Mouse (Mus musculus) intestine, postnatal 0 days (tissue): Measurements from ENCODE around the gene Brk1. TPM values are rescaled to one million over a fixed set of nuclear protein-coding genes. Genes with fewer than 3 reads are reported as not detected.
A peak's percentile ranks its signal among the peaks of the same experiment; 100 is the strongest.

Experiments used
- ATAC-seq: fragments of 200-750 bp; cut with Nextera tagmentation; 2 replicates; pipeline ENCODE4 v1.8.0; 2017; ENCODE audit warnings: mild to moderate bottlenecking, moderate TSS enrichment, moderate library complexity
- H3K27ac ChIP-seq: fragments of 300-500 bp; sonication (generic); 2 replicates; pipeline ENCODE4 v1.5.1; 2014; ENCODE audit warnings: mild to moderate bottlenecking, low read depth, low read length, moderate library complexity
- H3K27me3 ChIP-seq: fragments of 300-500 bp; sonication (generic); replicated peaks from 2 replicates; pipeline ENCODE4 v1.6.1; 2014; ENCODE audit warnings: low read length, mixed read lengths; ENCODE audit not compliant: control insufficient read depth, insufficient read depth
- H3K36me3 ChIP-seq: fragments of 300-500 bp; sonication (generic); 2 replicates; pipeline ENCODE4 v1.6.1; 2014; ENCODE audit warnings: mild to moderate bottlenecking, moderate library complexity; ENCODE audit not compliant: control insufficient read depth, insufficient read depth
- H3K4me1 ChIP-seq: fragments of 300-500 bp; sonication (generic); replicated peaks from 2 replicates; pipeline ENCODE4 v1.6.1; 2014; ENCODE audit warnings: antibody characterized with exemption, low read length, mixed read lengths; ENCODE audit not compliant: control insufficient read depth, insufficient read depth
- H3K4me2 ChIP-seq: fragments of 300-500 bp; sonication (generic); replicated peaks from 2 replicates; pipeline ENCODE4 v1.6.1; 2014; ENCODE audit warnings: low read depth, mild to moderate bottlenecking, moderate library complexity
- H3K4me3 ChIP-seq: fragments of 300-500 bp; sonication (generic); 2 replicates; pipeline ENCODE4 v1.5.1; 2014; ENCODE audit warnings: low read depth, low read length
- H3K9ac ChIP-seq: fragments of 300-500 bp; sonication (generic); 2 replicates; pipeline ENCODE4 v1.6.1; 2014; ENCODE audit warnings: mild to moderate bottlenecking, low read depth, low read length
- H3K9me3 ChIP-seq: fragments of 300-500 bp; sonication (generic); 2 replicates; pipeline ENCODE4 v1.6.1; 2016; ENCODE audit warnings: mixed run types; ENCODE audit not compliant: control insufficient read depth
- CTCF ChIP-seq: sonication (generic); IDR thresholded peaks from 2 replicates; pipeline ENCODE4 v1.5.1; 2016; ENCODE audit warnings: low read depth, mild to moderate bottlenecking, control low read depth, antibody characterized with exemption, moderate library complexity
- WGBS: fragments of 180-500 bp; shearing (Covaris S2); extraction: QIAGEN DNeasy Blood & Tissue Kit; methylation state at CpG from one replicate; pipeline ENCODE4 v1.1.7; 2014; 5-methylcytosine and 5-hydroxymethylcytosine counted together
- polyA plus RNA-seq: library from polyadenylated mRNA; unstranded; fragments of >200 nt; fragmentation: Nextera tagmentation; extraction: Ambion mirVana; gene quantifications from 2 replicates; pipeline ENCODE4 v1.2.1, GENCODE M21; 2015

Brk1 gene
- polyA plus RNA-seq, 1 experiment from 2014 or later, result 187 TPM

GRCm38 (mm10) chr6:113660492-113661352 lies 56.1 kb downstream of the Brk1 start:
- H3K27me3 ChIP-seq, result no peaks in the 10 kb centered on the region
- H3K9ac ChIP-seq, result no peak overlapping the region
- H3K9me3 ChIP-seq, result no peaks in the 10 kb centered on the region
- no peak overlapping the region for H3K4me3 ChIP-seq
- H3K27ac ChIP-seq, result peak overlapping the region; percentile 50; the same call in 1 of the 2 replicates
- peaks cover 19% of the 10 kb centered on the region; the same call in 1 of the 2 replicates for H3K4me1 ChIP-seq
- WGBS, result 57% methylated on average over 14 of the region's 14 CpGs
- H3K4me2 ChIP-seq, result no peak overlapping the region
- peaks cover 7% of the 10 kb centered on the region; the same call in 1 of the 2 replicates for H3K36me3 ChIP-seq
- no peak for TF ChIP-seq CTCF
- no peak for ATAC-seq

- Histone ChIP-seq H3K27me3 (no peaks in the 10 kb centered on the region), H3K9me3 (no peaks in the 10 kb centered on the region), H3K4me1 (peaks cover 19% of the 10 kb centered on the region; the same call in 1 of the 2 replicates), H3K27ac (peak overlapping the region; percentile 50; the same call in 1 of the 2 replicates), H3K36me3 (peaks cover 7% of the 10 kb centered on the region), H3K9ac (no peak overlapping the region), H3K4me2 (no peak overlapping the region), H3K4me3 (no peak overlapping the region)
- TF ChIP-seq CTCF, result no peak
- 41% methylated on average over 12 of the region's 12 CpGs for WGBS
- peak; percentile 72 for ATAC-seq
These were observed 57.0 kb downstream of the Brk1 start for GRCm38 (mm10) chr6:113661353-113662241.

DNA sequence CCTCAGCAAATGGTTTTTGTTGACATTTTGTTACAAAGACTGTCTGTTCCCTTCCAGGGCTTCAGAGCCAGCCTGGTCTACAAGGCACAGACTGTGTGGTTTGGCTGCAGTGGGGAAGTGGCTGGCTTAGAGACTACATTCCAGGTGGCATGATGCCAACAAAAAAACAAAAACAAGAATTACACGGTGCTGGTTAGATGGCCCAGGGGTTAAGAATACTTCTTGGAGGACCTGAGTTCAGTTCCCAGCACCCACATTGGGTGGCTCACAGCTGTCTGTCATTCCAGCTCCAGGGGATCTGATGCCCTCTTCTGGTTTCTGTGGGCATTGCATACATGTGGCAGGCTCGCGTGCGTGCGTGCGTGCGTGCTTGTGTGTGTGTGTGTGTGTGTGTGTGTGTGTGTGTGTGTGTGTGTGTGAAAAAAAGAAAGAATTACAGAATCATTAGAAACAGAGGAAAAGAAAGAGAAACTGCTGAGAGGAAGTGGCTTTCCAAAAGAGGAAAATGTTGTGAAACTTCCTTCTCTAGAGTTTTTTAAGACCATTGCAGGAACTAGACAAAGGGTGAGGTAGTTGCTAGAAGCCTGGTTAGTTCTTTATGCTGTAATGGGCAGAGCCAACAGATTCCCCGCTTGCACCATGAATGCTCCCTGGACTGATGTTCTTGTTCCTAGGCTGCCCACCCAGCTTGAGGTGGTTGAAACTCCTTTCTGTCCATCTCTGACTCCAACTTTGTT lies 58.6 kb downstream of the Brk1 start:
- no peak overlapping the region for H3K4me3 ChIP-seq
- no peak overlapping the region for H3K9ac ChIP-seq
- WGBS, result 92% methylated on average over 8 of the region's 8 CpGs
- H3K27me3 ChIP-seq, result no peaks in the 10 kb centered on the region
- H3K4me1 ChIP-seq, result peaks cover 19% of the 10 kb centered on the region; the same call in 1 of the 2 replicates
- H3K9me3 ChIP-seq, result no peaks in the 10 kb centered on the region
- peak; percentile 43 for TF ChIP-seq CTCF
- no peak overlapping the region for H3K4me2 ChIP-seq
- H3K27ac ChIP-seq, result peak overlapping the region; percentile 15; the same call in 1 of the 2 replicates
- ATAC-seq, result no peak
- peaks cover 7% of the 10 kb centered on the region for H3K36me3 ChIP-seq

DNA sequence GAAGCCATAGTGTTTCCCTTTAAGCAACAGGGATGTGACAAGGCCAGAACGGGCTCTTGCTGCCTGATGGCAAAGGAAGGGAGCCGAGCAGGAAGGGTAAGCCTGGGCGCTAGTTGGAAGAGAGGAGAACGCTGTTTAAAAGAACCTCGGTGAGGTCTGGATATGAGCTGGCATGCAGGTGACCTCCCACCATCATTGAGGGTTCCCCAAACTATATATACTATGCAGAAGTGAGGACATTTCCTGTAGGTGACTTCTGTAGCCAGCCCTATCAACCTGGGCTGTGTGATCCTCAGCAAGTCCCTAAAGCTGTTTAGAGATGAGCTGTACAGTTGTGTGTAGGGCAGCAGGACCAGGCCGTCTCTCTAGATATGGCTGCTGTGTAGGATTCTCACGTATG lies 59.7 kb downstream of the Brk1 start:
- WGBS, result 87% methylated on average over 7 of the region's 7 CpGs
- Histone ChIP-seq H3K27me3 (no peaks in the 10 kb centered on the region), H3K9me3 (no peaks in the 10 kb centered on the region), H3K4me3 (no peak overlapping the region), H3K4me1 (peaks cover 22% of the 10 kb centered on the region; the same call in 1 of the 2 replicates), H3K4me2 (no peak overlapping the region), H3K27ac (no peak overlapping the region), H3K9ac (no peak overlapping the region), H3K36me3 (peaks cover 7% of the 10 kb centered on the region)
- TF ChIP-seq CTCF, result no peak
- ATAC-seq, result no peak

Other genes with a start within 250 kb of the Brk1 start
- 19.7 and 23.5 TPM in 2 replicates for gene Tada3, start 226.9 kb upstream of the Brk1 start, polyA plus RNA-seq
- 409 and 418 TPM in 2 replicates for gene Arpc4, start 226.7 kb upstream of the Brk1 start, polyA plus RNA-seq
- 1.4 and 1.6 TPM in 2 replicates for gene Ttll3, start 215.5 kb upstream of the Brk1 start, polyA plus RNA-seq
- 21.5 and 23.9 TPM in 2 replicates for gene Rpusd3, start 185.4 kb upstream of the Brk1 start, polyA plus RNA-seq
- 231 and 259 TPM in 2 replicates for gene Cidec, start 169.0 kb upstream of the Brk1 start, polyA plus RNA-seq
- gene Jagn1, start 162.2 kb upstream of the Brk1 start, polyA plus RNA-seq, result 44.9 and 48.8 TPM in 2 replicates
- 2.2 and 2.3 TPM in 2 replicates for gene Il17re, start 146.3 kb upstream of the Brk1 start, polyA plus RNA-seq
- gene Il17rc, start 133.3 kb upstream of the Brk1 start, polyA plus RNA-seq, result 16.5 and 17.4 TPM in 2 replicates
- 8.5 and 9.7 TPM in 2 replicates for gene Creld1, start 121.5 kb upstream of the Brk1 start, polyA plus RNA-seq
- gene Prrt3, start 102.8 kb upstream of the Brk1 start, polyA plus RNA-seq, result 0.47 and 0.52 TPM in 2 replicates
- gene Emc3, start 73.1 kb upstream of the Brk1 start, polyA plus RNA-seq, result 77.2 and 77.9 TPM in 2 replicates
- 1.4 and 1.7 TPM in 2 replicates for gene Fancd2, start 73.1 kb upstream of the Brk1 start, polyA plus RNA-seq
- gene Fancd2os, start 4.1 kb upstream of the Brk1 start, polyA plus RNA-seq, result 0.33 TPM in 1 of 2 replicates, not detected in the other
- gene Vhl, start 19.2 kb downstream of the Brk1 start, polyA plus RNA-seq, result 18.4 and 20.6 TPM in 2 replicates
- gene Irak2, start 33.7 kb downstream of the Brk1 start, polyA plus RNA-seq, result 21.2 and 26.1 TPM in 2 replicates
- gene Tatdn2, start 92.3 kb downstream of the Brk1 start, polyA plus RNA-seq, result 1.1 and 1.5 TPM in 2 replicates
- 139 and 148 TPM in 2 replicates for gene Ghrl, start 115.1 kb downstream of the Brk1 start, polyA plus RNA-seq
- 362 and 381 TPM in 2 replicates for gene Sec13, start 136.0 kb downstream of the Brk1 start, polyA plus RNA-seq